8 mouse cellular contexts compared by ENCODE assay signal in genomic region chr9:86451094-86451493, GRCm38 (mm10). TPM values are rescaled to one million over a fixed set of nuclear protein-coding genes. Genes with fewer than 3 reads are reported as not detected.
DNase-seq lines count a peak whose midpoint lies in the region; ATAC-seq lines count a peak whose summit lies in the region.
"Had no signal": no experiment of that assay in that cellular context is flagged by ENCODE, and none has a peak within 500 bp of the region (broad histone marks: within the 10 kb centered on the region; RNA-seq: fewer than 3 reads in every experiment).

No protein-coding gene starts in this region.

- no peaks in the 10 kb centered on the region for H3K36me3 ChIP-seq in hindbrain, embryonic 12.5 days
- no peaks in the 10 kb centered on the region for H3K36me3 ChIP-seq in midbrain, embryonic 14.5 days (ENCODE audit: control insufficient read depth, insufficient read depth, low read length)
- H3K36me3 ChIP-seq: limb, embryonic 15.5 days had no signal

- peak; percentile 39 to 45 for DNase-seq in left cerebral cortex, adult 18-20 months (ENCODE audit: low spot score in 2 of 2)
- no peak for DNase-seq in left cerebral cortex, adult 11 months (ENCODE audit: low spot score)
- peak; percentile 67 for DNase-seq in brain, adult 2 months (ENCODE audit: low read depth, low spot score)
- DNase-seq in midbrain, embryonic 14.5 days = no peak
- DNase-seq in ovary, postnatal 14 days (ENCODE audit: low spot score) = no peak
- no peak for DNase-seq in cerebellum, adult 9-11 months

- no peak overlapping the region for H3K9ac ChIP-seq in hindbrain, embryonic 12.5 days
- H3K9ac ChIP-seq in midbrain, embryonic 14.5 days (replicated peaks; ENCODE audit: low read length) = no peak overlapping the region
- H3K9ac ChIP-seq: limb, embryonic 15.5 days had no signal

- 0 out of 2 replicates have a peak, but pooled peaks cover 6% of the 10 kb centered on the region for H3K4me1 ChIP-seq in hindbrain, embryonic 12.5 days
- H3K4me1 ChIP-seq in midbrain, embryonic 14.5 days (ENCODE audit: control insufficient read depth, insufficient read depth, low read length) = peaks cover 6% of the 10 kb centered on the region; the same call in 1 of the 2 replicates

- H3K4me2 ChIP-seq in hindbrain, embryonic 12.5 days (replicated peaks) = 0 out of 2 replicates have a peak overlapping the region, but pooled peaks have one; percentile 43
- H3K4me2 ChIP-seq in midbrain, embryonic 14.5 days (ENCODE audit: low read length) = peak overlapping the region; percentile 47

- no peak overlapping the region for H3K27ac ChIP-seq in hindbrain, embryonic 12.5 days
- no peak overlapping the region for H3K27ac ChIP-seq in midbrain, embryonic 14.5 days (replicated peaks; ENCODE audit: low read depth, low read length)
- H3K27ac ChIP-seq: limb, embryonic 15.5 days had no signal

- 43% methylated on average over 6 of the region's 6 CpGs for WGBS in hindbrain, embryonic 12.5 days
- 28% methylated on average over 6 of the region's 6 CpGs for WGBS in midbrain, embryonic 14.5 days

- peak; percentile 58 for ATAC-seq in hindbrain, embryonic 12.5 days (ENCODE audit: low FRiP score)
- no peak for ATAC-seq in midbrain, embryonic 14.5 days (ENCODE audit: low FRiP score, low TSS enrichment)

- no peaks in the 10 kb centered on the region; the same call in 1 of the 2 replicates for H3K27me3 ChIP-seq in hindbrain, embryonic 12.5 days
- H3K27me3 ChIP-seq in midbrain, embryonic 14.5 days (ENCODE audit: control insufficient read depth, insufficient read depth, low read length) = no peaks in the 10 kb centered on the region
- H3K27me3 ChIP-seq: limb, embryonic 15.5 days had no signal

- no peak overlapping the region for H3K4me3 ChIP-seq in hindbrain, embryonic 12.5 days
- no peak overlapping the region for H3K4me3 ChIP-seq in midbrain, embryonic 14.5 days (replicated peaks; ENCODE audit: low read depth, low read length)

- H3K9me3 ChIP-seq in hindbrain, embryonic 12.5 days (replicated peaks) = no peaks in the 10 kb centered on the region
- H3K9me3 ChIP-seq in midbrain, embryonic 14.5 days (ENCODE audit: control insufficient read depth, low read length) = no peaks in the 10 kb centered on the region
- H3K9me3 ChIP-seq: limb, embryonic 15.5 days had no signal

RNA-seq across cellular contexts. Expression of gene Ube2cbp, which starts 13.7 kb away (rescaled TPM):
- total RNA-seq in left cerebral cortex, adult 18-20 months (2021) = 1 to 10 TPM; 5.7 to 7.3 TPM
- 6.4 and 8.0 TPM in 2 replicates for polyA plus RNA-seq in hindbrain, embryonic 12.5 days (2016; fragmentation: Nextera tagmentation; extraction: Ambion mirVana)
- 6.6 and 8.0 TPM in 2 replicates for polyA plus RNA-seq in midbrain, embryonic 14.5 days (2014; fragmentation: Nextera tagmentation; extraction: Ambion mirVana)

RNA-seq across cellular contexts. Expression of gene Dop1a, which starts 15.9 kb away (rescaled TPM):
- total RNA-seq in left cerebral cortex, adult 18-20 months (2021) = 10 to 100 TPM; 55.1 to 57.1 TPM
- 23.8 and 24.8 TPM in 2 replicates for polyA plus RNA-seq in hindbrain, embryonic 12.5 days (2016; fragmentation: Nextera tagmentation; extraction: Ambion mirVana)
- 50.7 and 63.6 TPM in 2 replicates for polyA plus RNA-seq in midbrain, embryonic 14.5 days (2014; fragmentation: Nextera tagmentation; extraction: Ambion mirVana)

Comparison
In these comparisons a context has a peak if more than half of its experiments do, and no peak if none do; other contexts are left out.
1. DNase-seq: peak in left cerebral cortex, adult 18-20 months (2 of 2) and brain, adult 2 months (single experiment); none in left cerebral cortex, adult 11 months (single experiment), midbrain, embryonic 14.5 days (single experiment), ovary, postnatal 14 days (single experiment) and cerebellum, adult 9-11 months (single experiment).